Mouse (Mus musculus) E14TG2a.4 (cell line): Measurements from ENCODE around the gene Map2k2.

ENCODE experiments used
- CTCF ChIP-seq: conservative IDR thresholded peaks from 2 replicates; pipeline ENCODE4 v1.5.1; 2014; ENCODE audit warnings: low read length
- NANOG ChIP-seq: IDR thresholded peaks from 2 replicates; pipeline ENCODE4 v1.6.1; 2014; ENCODE audit warnings: borderline replicate concordance, low read length, mixed read lengths
- POU5F1 ChIP-seq: IDR thresholded peaks from 2 replicates; pipeline ENCODE4 v1.6.1; 2014; ENCODE audit warnings: low read length, borderline replicate concordance

DNA sequence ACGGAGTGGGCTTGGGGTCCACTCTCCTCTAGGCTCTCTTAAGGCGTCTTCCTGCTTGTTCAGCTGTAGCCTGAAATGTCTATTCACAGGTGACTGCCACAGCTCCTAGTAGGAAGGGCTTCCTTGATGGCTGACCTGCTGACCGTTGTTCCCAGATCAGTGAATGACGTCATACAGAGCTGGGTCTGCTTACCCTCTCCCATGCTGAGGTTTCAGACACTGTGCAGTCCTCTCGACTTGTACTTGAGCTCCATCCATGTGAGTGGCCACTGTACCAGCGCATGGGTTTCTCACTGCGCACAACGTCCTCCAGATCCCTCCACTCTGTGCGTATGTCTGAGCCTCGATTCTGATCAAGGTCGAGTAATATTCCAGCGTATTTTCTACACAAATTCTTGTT, 46.9 kb downstream of the Map2k2 start:
- no peak for TF ChIP-seq CTCF
- TF ChIP-seq NANOG: no peak
- TF ChIP-seq POU5F1: no peak
